Mouse (Mus musculus) T-cell, adult 66 days (primary cell): ENCODE data around the gene Cpz. TPM values are rescaled to one million over a fixed set of nuclear protein-coding genes. Genes with fewer than 3 reads are reported as not detected.

Experiments
- total RNA-seq, 2 experiments: library from RNA; stranded (reverse); gene quantifications; 3 replicates in 1 of 2; 4 replicates in 1 of 2; pipeline ENCODE4 v1.2.4; 2023

Cpz gene
- not detected for total RNA-seq

DNA sequence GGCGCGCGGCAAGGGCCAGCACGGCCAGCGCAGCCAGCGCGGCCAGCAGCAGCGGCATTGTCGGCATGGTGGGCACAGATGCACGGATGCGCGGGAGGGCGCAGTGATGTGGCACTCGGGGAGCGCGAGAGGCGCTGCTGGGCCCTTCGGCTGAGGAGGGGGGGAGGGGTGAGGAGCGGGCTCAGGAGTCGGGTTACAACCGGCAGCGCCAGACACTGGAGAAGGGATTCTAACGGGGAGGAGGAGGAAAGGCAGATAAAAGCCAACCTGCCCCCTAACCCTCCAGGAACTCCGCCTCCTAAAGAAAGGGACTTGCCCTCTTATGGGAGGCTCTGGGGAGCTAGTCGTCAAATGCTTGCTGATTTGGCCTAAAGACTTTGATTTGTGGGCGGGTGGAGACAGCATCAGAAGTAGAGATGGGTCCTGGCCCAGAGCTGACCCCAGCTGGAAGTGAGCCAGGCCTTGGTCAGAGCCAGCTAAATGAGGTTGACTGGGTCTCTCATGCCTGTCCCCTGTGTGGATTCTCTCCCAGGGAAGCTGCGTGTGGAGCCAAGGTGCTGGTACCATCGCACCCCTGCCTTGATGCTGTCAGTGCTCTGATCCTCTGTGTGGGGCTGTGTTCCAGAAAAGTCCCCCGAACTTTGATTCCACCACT, at the start of gene Cpz:
Cpz (minus strand) TSS at position 230 of the 655 bp plus-strand sequence.

DNA sequence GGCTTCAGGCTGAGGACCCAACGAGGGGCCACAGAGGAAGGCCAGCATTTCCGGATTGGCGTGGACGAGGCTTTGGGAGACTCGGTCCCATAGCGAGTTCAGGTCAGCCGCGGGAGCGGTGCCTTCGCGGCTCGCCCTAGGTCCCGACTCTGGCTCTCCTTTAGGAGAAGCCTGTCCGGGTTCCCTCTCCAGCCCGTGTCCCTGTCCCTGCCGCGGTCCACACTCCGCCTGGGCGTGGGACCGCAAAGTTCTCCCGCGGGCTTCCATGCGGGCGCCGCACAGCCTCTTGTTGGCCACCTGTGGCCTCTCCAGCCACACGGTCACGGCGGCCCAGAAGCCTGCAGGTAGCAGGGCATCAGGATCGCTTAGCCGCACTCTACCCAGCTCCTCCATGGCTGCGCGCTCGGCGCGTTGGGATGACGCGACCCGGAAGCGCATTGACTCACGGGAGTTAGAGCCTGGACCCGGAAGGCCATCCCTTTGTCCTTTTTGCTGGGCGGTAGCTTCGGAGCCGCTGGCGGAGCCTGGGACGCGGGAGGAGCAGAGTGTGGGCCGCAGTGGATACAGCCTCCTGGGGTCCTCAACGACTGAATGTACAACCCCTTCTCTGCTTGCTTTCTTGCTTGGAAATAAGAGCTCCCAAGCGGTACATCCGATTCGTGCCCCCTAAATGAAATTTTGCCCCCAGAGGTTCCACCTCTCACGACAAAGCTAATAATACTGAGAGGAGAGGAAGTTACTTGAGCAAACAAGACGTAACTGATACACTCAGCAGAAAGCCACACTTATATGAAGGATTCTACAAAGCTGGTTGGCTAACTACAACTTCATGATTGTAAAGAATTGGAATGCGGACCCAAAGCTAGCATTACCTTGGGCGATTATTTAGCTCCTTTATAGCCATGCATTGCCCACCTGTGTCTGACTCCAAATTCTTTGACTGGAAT, 49.4 kb upstream of the Cpz start, which contains the start of gene Trmt44:
Trmt44 (minus strand) TSS at position 418 of the 947 bp plus-strand sequence.

Other genes with a start within 250 kb of the Cpz start
- gene Adra2c, start 247.4 kb downstream of the Cpz start, total RNA-seq, result not detected
- gene Hmx1, start 136.6 kb downstream of the Cpz start, total RNA-seq, result not detected
- gene Trmt44, start 49.4 kb upstream of the Cpz start, total RNA-seq, result 10 to 100 TPM; 11.1 to 12.7 TPM
- 10 to 100 TPM; 48.8 to 53.4 TPM for gene Acox3, start 57.3 kb upstream of the Cpz start, total RNA-seq
- under 1 TPM in 1 of 2 experiments, not detected in 1; 0.20 TPM for gene Htra3, start 154.1 kb upstream of the Cpz start, total RNA-seq
- gene Sh3tc1, start 214.3 kb upstream of the Cpz start, total RNA-seq, result 1 to 10 TPM; 2.1 to 2.3 TPM
- gene Ablim2, start 232.2 kb upstream of the Cpz start, total RNA-seq, result 1 to 10 TPM; 2.1 to 3.7 TPM